Mouse (Mus musculus): ENCODE measurements at regions not wholly inside any gene's neighbourhood (a gene's known extent, or its start where the extent isn't known, plus 50 kb on each side); places are given as distances from the start of the nearest gene placed in this dataset.

DNA sequence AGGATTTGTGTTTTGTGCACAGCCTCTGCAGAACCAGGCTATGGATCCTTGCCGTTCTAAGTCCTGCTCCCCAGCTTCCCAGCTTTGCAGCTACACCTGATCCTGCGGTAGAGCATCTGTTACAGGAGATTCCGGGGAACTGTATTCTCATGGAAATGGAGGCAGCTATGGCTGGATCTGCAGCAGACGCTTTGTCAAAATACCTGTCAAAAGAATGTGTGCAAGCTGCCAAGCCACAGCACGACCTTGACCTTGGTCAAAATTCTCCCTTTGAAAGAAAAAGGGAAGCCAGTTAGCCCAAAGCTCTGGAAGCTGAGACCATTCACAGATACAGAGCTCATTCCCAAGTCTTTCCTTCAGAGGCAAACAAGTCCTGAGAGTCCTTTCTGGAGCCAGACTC is 255.3 kb downstream of the Med13l start:
- Histone ChIP-seq H3K9me3 (no peaks in the 10 kb centered on the region), H3K9ac (no peak overlapping the region), H3K27ac (no peak overlapping the region), H3K36me3 (no peaks in the 10 kb centered on the region), H3K4me1 (replicated peaks) (no peaks in the 10 kb centered on the region), H3K27me3 (no peaks in the 10 kb centered on the region), H3K4me3 (no peak overlapping the region), H3K4me2 (no peak overlapping the region)
- ATAC-seq (ENCODE audit: low FRiP score): no peak
- WGBS: 73% methylated on average over 5 of the region's 5 CpGs

DNA sequence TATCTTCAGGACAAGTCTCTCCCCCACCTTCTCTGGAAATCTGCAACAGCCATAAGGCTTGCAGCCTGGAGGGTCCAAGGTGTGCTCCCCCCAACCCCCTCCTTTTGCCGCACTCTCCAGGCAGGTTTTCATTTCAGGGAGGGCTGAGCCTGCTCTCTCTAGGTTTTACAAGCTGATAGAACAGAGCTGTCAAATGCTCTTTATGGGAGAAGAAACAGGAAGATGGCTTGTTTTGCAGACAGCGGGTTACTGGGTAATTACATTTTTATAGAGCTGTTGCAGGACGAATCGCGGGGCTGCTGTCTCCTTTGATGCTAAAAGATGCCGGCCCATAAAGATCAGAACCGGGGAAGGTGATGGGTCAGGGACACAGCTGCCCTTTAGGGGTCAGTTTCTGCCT is 257.8 kb downstream of the Med13l start:
- Histone ChIP-seq H3K9me3 (peaks cover 7% of the 10 kb centered on the region), H3K4me1 (replicated peaks) (no peaks in the 10 kb centered on the region), H3K9ac (no peak overlapping the region), H3K4me3 (no peak overlapping the region), H3K4me2 (no peak overlapping the region), H3K27me3 (no peaks in the 10 kb centered on the region), H3K36me3 (no peaks in the 10 kb centered on the region), H3K27ac (no peak overlapping the region)
- ATAC-seq (ENCODE audit: low FRiP score): no peak
- 80% methylated on average over 7 of the region's 7 CpGs for WGBS

DNA sequence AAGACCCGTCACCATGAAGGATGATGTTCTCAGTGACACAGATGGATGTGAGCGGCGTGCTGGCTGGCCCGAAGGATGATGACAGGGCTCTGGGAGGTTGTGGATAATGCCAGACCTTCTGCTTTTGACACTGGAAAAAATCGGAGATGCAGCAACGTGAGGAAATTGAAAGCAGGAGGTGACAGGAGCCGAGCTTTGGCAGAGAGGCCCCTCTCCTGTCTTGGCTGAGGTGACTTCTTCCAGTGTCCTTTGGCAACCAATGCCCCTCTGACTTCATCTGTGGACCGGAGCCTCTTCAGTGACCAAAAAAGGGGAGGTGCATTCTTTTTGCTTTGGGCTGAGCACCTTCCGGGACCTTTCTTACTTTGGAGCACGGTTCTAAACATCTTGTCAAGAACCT is 264.3 kb downstream of the Med13l start:
- 89% methylated on average over 10 of the region's 10 CpGs for WGBS
- Histone ChIP-seq H3K36me3 (no peaks in the 10 kb centered on the region), H3K4me1 (replicated peaks) (no peaks in the 10 kb centered on the region), H3K9ac (no peak overlapping the region), H3K27ac (no peak overlapping the region), H3K9me3 (peaks cover 7% of the 10 kb centered on the region), H3K4me3 (no peak overlapping the region), H3K4me2 (no peak overlapping the region), H3K27me3 (no peaks in the 10 kb centered on the region)
- no peak for ATAC-seq (ENCODE audit: low FRiP score)

DNA sequence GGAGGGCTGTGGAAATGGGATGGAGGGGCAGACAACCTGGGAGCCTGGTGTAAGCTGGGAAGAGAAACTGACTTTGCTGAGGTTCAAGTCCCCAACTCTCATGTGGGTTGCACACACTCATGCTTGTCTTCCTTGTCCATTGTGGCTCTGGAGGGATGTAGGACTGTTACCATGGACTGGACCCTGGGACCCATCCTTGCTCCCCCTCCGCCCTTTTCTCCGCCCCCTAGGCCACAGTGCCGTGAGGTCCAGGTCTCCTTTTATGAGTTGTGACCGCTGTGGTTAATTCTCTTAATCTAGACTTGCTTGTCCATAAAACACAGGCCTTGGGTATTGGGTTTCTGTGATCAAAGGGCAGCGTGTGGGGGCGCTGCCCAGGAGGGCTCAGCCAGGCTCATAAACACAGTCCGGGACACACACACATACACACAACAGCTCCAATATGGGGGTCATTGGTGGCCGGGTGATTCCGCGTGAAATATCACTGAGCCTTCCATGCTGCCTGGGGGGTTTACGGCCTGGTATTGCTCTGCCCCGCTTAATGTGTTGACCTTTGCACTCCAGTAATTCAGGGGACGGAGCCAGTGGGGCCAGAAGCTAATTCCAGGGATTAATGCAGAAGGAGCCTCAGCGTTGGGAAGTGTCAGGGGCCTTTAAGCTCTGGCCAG is 268.7 kb downstream of the Med13l start:
- Histone ChIP-seq H3K4me2 (no peak overlapping the region), H3K4me1 (replicated peaks) (peaks cover 5% of the 10 kb centered on the region), H3K27me3 (no peaks in the 10 kb centered on the region), H3K9me3 (no peaks in the 10 kb centered on the region), H3K4me3 (no peak overlapping the region), H3K36me3 (no peaks in the 10 kb centered on the region), H3K27ac (no peak overlapping the region), H3K9ac (no peak overlapping the region)
- ATAC-seq (ENCODE audit: low FRiP score): no peak
- WGBS: 64% methylated on average over 14 of the region's 14 CpGs

DNA sequence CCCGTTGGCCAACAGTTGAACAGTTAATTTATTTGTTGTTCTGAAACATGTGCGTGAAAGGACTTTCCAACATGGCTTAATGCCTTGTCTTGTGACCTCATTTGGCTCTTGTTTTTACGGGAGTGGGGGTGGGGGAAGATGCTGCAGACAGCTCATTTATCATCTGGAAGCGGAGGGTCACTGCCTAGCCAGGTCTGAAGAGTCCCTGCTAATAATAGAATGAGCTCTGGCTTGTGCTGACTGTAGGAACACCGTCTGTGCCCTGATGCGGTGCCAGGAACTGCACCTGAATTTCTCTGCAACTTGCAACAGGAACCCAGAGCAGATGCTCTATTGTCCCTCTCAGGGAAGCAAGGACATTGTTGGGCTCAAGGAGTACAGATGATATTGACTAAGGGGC is 272.2 kb downstream of the Med13l start:
- no peak overlapping the region for H3K4me2 ChIP-seq
- 40% methylated on average over 6 of the region's 6 CpGs for WGBS
- H3K36me3 ChIP-seq: no peaks in the 10 kb centered on the region
- H3K4me1 ChIP-seq (replicated peaks): peaks cover 5% of the 10 kb centered on the region
- no peaks in the 10 kb centered on the region for H3K9me3 ChIP-seq
- no peak overlapping the region for H3K4me3 ChIP-seq
- H3K27me3 ChIP-seq: no peaks in the 10 kb centered on the region
- ATAC-seq (ENCODE audit: low FRiP score): no peak
- H3K9ac ChIP-seq: no peak overlapping the region
- H3K27ac ChIP-seq: 0 out of 2 replicates have a peak overlapping the region, but pooled peaks have one; percentile 4

DNA sequence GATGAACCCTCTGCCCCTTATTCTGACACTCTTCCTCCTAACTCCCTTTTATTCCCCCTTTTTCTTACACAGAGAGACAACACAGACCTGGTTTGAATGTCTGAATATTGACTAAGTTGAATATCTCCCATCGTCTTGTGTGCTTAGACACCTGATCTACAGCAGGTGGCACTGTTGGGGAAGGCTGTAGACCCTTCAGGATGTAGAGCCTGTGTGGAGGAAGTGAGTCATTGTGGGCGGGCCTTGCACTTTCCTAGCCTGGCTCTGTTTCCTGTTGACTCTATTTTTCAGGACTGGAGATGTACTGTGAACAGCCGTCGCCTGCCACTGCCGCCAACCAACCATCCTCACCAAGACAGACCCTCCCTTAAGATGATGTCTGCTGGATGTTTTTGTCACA is 273.6 kb downstream of the Med13l start:
- no peak for ATAC-seq (ENCODE audit: low FRiP score)
- no peaks in the 10 kb centered on the region for H3K9me3 ChIP-seq
- H3K27ac ChIP-seq: no peak overlapping the region
- H3K4me2 ChIP-seq: no peak overlapping the region
- 89% methylated on average over 5 of the region's 5 CpGs for WGBS
- no peak overlapping the region for H3K4me3 ChIP-seq
- peaks cover 5% of the 10 kb centered on the region for H3K4me1 ChIP-seq (replicated peaks)
- H3K27me3 ChIP-seq: no peaks in the 10 kb centered on the region
- H3K36me3 ChIP-seq: no peaks in the 10 kb centered on the region
- H3K9ac ChIP-seq: no peak overlapping the region

DNA sequence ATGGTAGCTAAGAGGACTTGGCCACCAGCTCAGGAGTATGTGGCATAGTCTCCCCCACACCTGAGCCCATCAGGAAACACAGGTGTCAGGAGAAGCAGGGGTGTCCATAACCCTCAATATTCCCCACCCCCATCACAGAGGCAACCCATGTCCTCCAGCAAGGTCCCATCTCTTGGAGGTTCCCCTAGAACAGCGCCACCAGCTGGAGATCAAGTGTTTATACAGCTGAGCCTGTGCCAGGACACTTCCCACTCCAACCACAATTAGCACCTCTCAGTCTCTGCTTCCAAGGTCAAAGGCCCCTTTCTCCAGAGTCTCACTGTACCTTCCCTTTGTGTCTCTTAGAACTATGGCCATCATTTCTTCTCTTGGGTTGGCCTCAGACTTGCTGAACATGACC is 276.5 kb downstream of the Med13l start:
- H3K27ac ChIP-seq: no peak overlapping the region
- no peaks in the 10 kb centered on the region for H3K9me3 ChIP-seq
- H3K27me3 ChIP-seq: no peaks in the 10 kb centered on the region
- H3K4me3 ChIP-seq: no peak overlapping the region
- no peak for ATAC-seq (ENCODE audit: low FRiP score)
- H3K36me3 ChIP-seq: no peaks in the 10 kb centered on the region
- peaks cover 5% of the 10 kb centered on the region for H3K4me1 ChIP-seq (replicated peaks)
- no peak overlapping the region for H3K9ac ChIP-seq
- 54% methylated on average over 1 of the region's 1 CpGs for WGBS
- H3K4me2 ChIP-seq: no peak overlapping the region

DNA sequence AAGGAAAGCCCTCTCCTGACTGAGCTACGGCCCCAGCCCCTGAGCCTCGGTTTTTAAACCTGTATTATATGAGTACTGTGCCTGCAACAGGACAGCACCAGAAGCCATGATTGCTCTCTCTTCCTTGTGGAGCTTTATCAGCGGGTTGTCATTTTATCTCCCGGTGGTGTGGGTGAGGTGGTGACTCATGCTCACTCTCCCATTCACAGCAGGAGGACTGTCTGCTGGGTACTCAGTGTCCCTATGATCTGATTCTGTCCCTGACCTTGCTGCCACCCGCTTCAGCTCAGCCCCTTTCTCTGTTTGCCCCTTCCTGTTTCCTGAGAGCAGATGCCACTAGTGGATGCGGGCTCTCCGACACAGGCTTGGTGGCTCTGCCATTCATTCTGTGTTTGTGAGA is 277.9 kb downstream of the Med13l start:
- Histone ChIP-seq H3K4me2 (no peak overlapping the region), H3K9ac (no peak overlapping the region), H3K36me3 (no peaks in the 10 kb centered on the region), H3K9me3 (no peaks in the 10 kb centered on the region), H3K27me3 (no peaks in the 10 kb centered on the region), H3K4me1 (replicated peaks) (no peaks in the 10 kb centered on the region), H3K27ac (no peak overlapping the region), H3K4me3 (no peak overlapping the region)
- ATAC-seq (ENCODE audit: low FRiP score): no peak
- WGBS: 83% methylated on average over 7 of the region's 7 CpGs

DNA sequence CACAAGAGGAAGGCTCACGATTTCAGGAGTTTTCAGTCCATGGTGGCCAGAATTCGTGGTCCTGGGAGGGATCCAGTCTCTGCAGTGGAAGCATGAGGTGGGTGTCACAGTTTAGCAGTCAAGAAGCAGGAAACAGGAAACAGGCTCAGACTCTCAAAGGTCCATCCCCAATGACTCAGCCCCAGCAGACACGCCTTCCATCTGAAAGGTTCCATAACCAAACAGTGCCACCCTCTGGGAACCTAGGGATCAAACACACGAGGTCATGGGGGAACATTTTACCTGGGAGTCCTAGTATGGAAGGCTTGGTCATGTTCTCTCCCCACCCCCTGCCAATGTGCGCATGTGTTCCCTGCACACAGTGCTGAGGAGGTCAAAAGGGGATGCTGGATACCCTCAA is 279.4 kb downstream of the Med13l start:
- WGBS: 69% methylated on average over 5 of the region's 5 CpGs
- Histone ChIP-seq H3K4me2 (no peak overlapping the region), H3K27me3 (no peaks in the 10 kb centered on the region), H3K36me3 (no peaks in the 10 kb centered on the region), H3K4me3 (no peak overlapping the region), H3K9ac (no peak overlapping the region), H3K4me1 (replicated peaks) (no peaks in the 10 kb centered on the region), H3K9me3 (no peaks in the 10 kb centered on the region), H3K27ac (no peak overlapping the region)
- no peak for ATAC-seq (ENCODE audit: low FRiP score)

DNA sequence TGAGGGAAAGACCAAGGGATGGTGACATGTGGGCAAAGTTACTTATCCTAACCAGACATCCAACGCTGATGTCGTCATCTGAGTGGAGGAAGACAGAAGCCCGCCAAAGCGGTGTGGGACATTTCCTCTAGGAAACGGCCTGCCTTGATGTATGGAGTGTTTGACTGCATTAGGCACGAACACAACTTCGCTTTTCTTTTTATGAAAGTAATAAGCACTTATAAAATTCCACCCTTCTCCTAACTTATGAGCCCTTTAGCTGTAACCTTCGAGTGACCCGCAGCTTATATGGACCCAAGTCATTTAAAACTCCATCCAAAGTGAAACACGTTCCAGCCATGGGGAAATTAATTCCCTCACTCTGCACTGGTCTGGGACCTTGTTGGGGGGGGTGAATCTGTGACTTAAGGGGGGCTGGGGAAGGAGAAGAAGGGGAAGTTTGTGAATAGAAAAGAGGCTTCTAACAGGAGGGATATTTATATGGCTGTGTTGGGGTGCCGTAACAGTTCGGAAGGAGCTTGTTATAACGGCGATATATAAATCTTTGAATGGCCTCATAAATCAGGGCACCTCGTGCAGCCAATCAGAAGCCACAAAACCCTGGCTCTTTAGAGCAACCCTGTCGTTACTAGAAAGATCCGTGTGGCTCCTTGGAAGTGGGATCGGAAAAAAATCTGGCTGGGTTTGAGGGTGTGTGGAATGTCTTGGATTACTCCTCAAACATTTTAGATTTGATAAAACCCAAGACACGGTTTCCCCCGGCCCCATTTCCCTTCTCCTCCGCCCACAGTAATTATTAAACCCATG is 280.9 kb downstream of the Med13l start:
- Histone ChIP-seq H3K36me3 (no peaks in the 10 kb centered on the region), H3K4me2 (no peak overlapping the region), H3K27ac (no peak overlapping the region), H3K9ac (no peak overlapping the region), H3K9me3 (no peaks in the 10 kb centered on the region), H3K4me3 (no peak overlapping the region), H3K27me3 (no peaks in the 10 kb centered on the region), H3K4me1 (replicated peaks) (no peaks in the 10 kb centered on the region)
- ATAC-seq (ENCODE audit: low FRiP score): no peak
- WGBS: 86% methylated on average over 21 of the region's 21 CpGs

DNA sequence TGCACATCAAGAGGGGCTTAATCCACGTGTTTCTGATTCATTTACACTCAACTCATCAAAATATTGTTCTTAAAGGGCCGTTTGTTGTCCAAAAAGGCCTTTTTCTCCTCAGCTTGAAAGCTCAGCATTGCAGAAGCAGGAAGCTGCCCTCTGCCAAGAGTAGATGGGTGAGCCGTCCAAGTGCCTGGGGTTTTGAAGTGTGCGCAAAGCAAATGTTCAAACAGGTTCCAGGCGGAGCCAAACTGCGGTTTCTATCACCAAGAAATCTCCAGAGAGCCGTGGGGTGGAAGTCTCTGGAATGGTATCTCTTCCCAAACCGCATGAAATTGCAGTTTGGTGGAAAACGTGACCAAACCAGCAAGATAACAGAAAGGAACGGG is 281.5 kb downstream of the Med13l start:
- Histone ChIP-seq H3K27ac (no peak overlapping the region), H3K9me3 (no peaks in the 10 kb centered on the region), H3K9ac (no peak overlapping the region), H3K36me3 (no peaks in the 10 kb centered on the region), H3K4me3 (no peak overlapping the region), H3K4me1 (replicated peaks) (no peaks in the 10 kb centered on the region), H3K27me3 (no peaks in the 10 kb centered on the region), H3K4me2 (no peak overlapping the region)
- no peak for ATAC-seq (ENCODE audit: low FRiP score)
- 80% methylated on average over 10 of the region's 10 CpGs for WGBS

DNA sequence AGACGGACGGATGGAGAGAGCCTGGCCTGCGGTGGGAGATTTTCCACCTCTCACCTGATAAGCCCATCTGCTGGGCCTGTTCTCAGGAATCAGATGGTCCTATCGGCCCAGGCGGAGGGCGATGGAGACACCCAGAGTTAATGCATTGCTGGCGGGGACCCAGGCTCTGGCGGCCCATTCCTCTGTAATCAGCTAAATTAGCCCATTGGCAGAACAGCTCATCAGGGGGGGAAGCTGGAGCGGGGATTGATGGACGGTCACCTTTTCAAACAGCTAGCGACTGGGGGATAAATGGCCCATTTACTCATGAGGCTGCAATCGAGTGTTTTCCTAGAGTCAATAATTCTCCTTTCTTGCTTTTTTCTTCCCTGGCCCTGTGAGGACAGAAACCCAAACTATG is 296.5 kb downstream of the Med13l start:
- no peak overlapping the region for H3K27ac ChIP-seq
- H3K27me3 ChIP-seq: 0 out of 2 replicates have a peak, but pooled peaks cover 7% of the 10 kb centered on the region
- ATAC-seq (ENCODE audit: low FRiP score): no peak
- no peak overlapping the region for H3K4me2 ChIP-seq
- H3K9me3 ChIP-seq: no peaks in the 10 kb centered on the region
- H3K9ac ChIP-seq: 0 out of 2 replicates have a peak overlapping the region, but pooled peaks have one; percentile 35
- H3K4me1 ChIP-seq (replicated peaks): peaks cover 6% of the 10 kb centered on the region
- H3K36me3 ChIP-seq: no peaks in the 10 kb centered on the region
- H3K4me3 ChIP-seq: no peak overlapping the region
- WGBS: 54% methylated on average over 12 of the region's 12 CpGs

Measured in hindbrain, embryonic 13.5 days (tissue).